Mouse (Mus musculus) liver, embryonic 14.5 days (tissue): ENCODE results near the gene Kcnj14.

ENCODE experiments used
- CTCF ChIP-seq: IDR thresholded peaks from 2 replicates; pipeline ENCODE4 v1.5.1; 2016; ENCODE audit warnings: antibody characterized with exemption, low read depth, control low read depth
- EP300 ChIP-seq: IDR thresholded peaks from 2 replicates; pipeline ENCODE4 v1.6.1; 2016; ENCODE audit warnings: antibody characterized with exemption, low read depth

GRCm38 (mm10) chr7:45832428-45832827 lies 7.8 kb upstream of the Kcnj14 start:
- no peak for TF ChIP-seq CTCF
- no peak for TF ChIP-seq EP300
